Mouse (Mus musculus): ENCODE data around the gene Hils1.
A peak's percentile ranks its signal among the peaks of the same experiment; 100 is the strongest.

The Hils1 gene

DNA sequence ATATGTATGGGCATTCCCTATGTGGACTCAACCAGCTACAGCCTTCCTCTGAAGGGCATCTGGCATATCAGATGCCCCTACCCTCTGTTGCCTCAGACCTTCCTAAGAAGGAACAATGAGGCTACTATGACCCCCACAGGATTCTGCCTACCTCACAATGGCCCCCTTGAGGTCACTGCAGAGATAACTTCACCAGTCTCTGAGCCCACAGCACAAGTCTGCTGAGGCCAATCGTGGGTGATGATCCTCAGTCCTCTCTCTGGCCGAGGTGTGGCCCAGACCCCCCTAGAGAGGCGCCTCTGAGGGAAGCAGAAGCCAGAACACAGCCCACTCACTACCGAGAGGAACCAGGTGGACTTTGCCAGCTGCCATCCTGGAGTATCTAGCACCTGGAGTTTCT, at the start of gene Hils1:
Hils1 (plus strand) TSS at position 175 of the 400 bp plus-strand sequence.
- no peak for DNase-seq (ENCODE audit: low spot score in 2 of 2)

DNA sequence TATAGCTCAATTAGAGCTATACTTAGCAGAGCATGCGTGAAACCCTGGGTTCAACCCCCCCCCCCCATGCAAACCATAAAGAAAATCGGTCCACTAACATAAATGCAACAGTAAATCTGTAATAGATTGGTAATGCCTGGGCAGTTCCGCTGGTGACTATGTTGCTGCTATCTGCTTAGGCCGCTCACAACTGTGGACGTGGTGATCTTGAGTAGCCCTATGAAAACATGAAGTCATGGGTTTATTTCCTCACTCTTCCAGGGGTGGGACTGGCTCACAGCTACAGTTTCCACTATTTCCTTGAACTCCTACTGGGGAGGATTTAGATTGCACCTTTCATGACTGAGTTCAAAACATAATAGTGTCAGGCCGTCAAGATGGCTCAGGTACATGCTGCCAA, 49.7 kb upstream of the Hils1 start:
- no peak for DNase-seq (ENCODE audit: low spot score in 2 of 2)

DNA sequence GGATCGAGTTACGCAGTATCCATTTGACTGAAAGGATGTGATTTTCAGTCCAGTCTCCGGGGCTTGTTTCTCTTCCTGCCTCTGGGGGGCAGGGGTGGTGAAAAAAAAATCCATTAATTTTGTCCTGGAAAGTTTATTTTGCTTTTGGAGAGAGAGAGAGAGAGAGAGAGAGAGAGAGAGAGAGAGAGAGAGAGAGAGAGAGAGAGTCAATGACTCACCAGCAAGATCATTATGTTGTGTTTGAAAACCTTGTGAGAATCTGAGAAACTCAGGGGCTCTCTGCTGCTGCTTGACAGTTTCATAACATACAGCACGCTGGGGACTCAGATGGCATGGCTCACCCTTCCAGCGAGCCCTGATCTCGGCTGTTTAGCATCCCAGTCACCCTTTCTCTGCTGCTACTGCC, 46.4 kb upstream of the Hils1 start:
- no peak for DNase-seq (ENCODE audit: low spot score in 2 of 2)

DNA sequence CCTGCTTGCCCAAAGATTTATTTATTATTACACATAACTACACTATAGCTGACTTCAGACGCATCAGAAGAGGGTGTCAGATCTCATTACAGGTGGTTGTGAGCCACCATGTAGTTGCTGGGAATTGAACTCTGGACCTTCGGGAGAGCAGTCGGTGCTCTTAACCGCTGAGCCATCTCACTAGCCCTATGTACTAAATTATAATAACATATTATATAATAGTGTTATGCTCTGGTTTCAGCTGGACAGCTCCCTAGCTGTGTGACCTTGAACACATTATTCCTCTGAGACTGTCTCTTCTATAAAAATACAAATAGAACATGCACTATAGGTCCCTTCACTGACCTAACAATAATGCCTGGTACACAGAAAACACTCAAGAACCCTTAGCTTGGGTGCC, 42.4 kb upstream of the Hils1 start:
- DNase-seq (ENCODE audit: low spot score in 2 of 2) = no peak

DNA sequence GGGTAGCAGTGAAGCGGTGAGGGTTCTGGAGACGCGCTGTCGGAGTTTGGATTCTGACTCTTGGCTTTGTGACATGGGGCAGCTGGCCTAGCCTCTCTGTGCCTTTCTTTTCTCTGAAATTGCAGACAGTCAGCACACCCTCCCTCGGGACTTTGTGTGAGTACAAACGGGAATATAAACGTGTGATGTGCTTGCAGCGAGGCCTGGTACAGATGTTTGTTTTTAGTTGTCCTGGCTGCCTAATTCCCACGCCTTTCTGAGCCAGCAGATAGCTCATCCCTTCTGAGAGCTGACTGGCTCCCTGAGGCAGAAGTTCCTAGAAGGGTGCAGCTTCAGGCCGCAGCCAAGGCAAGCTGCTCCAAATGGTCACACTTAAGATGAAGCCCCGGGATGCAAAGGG, 41.0 kb upstream of the Hils1 start:
- DNase-seq (ENCODE audit: low spot score in 2 of 2) = no peak

DNA sequence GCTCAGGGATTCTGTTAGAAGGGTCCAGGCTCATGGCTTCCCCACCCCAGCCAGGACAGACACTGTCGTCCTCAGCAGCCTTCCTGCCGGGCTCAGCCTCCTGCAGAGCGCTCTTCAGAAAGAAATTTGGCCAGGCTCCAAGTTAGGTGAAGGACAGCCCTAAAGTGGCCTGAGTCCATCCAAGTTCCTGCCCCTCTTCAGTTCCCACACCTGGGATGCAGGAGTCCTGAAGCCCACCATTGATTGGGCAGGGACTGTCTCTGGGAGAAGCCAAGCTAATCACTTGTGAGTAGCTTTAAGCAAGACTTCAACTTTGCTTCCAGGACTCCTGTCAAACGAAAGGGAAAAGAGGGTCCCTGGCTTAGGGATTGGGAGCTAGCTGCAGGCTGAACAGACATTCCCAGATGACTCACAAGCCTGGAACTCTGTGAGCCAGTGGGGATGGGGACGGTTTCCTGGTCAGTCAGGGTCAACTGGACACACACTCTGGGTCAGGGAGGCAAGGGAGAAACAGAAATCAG, 39.6 kb upstream of the Hils1 start:
- no peak for DNase-seq (ENCODE audit: low spot score in 2 of 2)

DNA sequence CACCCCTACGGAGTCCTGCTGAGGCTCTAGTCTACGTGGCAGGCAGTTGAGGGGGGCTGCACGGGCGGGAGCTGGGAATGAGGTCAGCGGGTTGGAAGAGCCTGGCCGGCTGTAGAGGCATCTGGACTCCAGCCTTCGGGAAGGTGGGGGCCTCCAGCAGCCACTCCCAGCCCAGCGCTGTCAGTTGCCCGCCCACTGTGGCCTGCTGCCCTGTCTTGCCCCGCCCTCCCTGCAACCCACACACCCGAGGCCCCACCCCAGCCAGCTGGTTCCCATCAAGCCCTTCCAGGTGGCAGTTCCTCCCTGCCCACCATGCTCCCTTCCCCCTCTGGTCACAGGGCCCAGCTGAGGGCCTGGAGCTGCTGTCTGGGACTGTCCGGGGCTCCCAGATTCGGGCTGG, 38.6 kb upstream of the Hils1 start:
- no peak for DNase-seq (ENCODE audit: low spot score in 2 of 2)

DNA sequence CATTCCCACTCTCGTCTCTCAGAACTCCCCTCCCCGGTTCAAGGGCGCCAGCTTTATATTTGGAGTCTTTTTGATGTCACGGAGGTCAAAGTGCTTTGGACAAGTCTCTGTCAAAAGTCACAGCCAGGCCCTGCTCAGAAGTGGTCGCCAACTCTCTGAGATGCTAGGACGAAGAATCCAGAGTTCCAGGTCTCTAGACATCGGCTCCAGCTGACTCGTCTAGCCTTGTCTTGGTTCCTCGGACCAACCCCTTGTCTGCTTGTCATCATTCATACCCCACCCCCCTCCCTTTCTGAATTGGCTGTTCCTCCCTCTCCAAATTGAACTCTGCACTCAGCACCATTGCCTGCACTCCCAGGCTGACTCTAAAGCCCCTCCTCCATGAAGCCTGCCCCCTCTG, 37.8 kb upstream of the Hils1 start:
- DNase-seq (ENCODE audit: low spot score in 2 of 2) = no peak

DNA sequence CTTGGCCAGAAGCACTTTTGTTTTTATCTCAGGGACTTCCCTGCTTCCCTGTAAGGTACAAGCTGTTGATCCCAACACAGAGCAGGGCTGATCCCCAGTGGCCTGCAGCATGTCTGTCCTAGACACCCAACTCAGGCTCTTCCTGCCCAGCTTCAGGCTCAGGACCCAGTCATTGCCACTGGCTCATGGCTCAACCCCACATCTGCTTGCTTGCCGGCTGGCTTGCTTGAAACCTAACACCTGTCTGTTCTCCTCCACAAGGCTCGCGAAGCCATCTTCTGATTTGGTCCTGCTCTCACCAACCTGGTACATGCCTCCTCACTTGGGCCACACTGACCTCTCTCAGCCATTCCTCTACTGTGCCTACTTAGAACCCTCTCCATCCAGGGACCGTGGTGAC, 37.2 kb upstream of the Hils1 start:
- DNase-seq (ENCODE audit: low spot score in 2 of 2) = no peak

DNA sequence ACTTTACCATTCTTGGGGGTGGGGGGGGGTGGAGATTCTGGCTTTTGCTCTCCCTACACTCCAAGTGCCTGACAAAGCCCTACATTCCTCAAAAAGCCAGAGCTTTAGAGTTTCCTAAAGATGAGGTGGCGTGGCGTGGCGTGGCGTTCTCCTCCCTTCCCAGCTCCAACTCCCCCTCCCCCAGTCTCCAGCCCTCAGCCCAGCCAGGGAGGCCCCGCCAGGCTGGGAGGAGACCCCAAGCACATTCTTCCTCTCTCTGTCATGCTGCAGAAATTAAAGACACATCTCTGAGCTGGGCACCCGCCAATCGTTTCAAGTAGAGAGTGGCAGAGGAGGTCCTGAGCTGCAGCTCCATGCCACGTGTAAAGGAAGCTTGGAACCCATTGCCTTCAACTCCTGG, 33.8 kb upstream of the Hils1 start:
- DNase-seq (ENCODE audit: low spot score in 2 of 2) = no peak

DNA sequence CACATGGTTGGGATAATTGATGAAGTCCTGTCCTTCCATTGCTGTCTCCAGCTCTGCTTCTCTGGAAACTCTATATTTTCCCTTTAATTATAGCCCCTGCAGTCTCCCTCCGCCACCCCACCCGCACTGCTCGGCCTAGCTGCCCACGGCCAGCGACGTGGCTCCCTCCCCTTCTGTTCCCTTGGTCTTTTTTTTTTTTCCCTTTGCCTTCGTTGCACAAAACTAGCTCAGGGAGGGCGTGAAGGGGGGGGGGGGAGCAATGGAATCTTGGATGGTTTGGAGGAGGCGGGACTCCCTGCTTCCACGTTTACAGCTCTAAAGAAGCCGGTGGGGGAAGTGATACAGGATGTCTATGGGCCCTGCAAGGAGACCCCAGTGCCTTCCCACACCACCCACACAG, 32.9 kb upstream of the Hils1 start:
- DNase-seq (ENCODE audit: low spot score in 2 of 2) = no peak

DNA sequence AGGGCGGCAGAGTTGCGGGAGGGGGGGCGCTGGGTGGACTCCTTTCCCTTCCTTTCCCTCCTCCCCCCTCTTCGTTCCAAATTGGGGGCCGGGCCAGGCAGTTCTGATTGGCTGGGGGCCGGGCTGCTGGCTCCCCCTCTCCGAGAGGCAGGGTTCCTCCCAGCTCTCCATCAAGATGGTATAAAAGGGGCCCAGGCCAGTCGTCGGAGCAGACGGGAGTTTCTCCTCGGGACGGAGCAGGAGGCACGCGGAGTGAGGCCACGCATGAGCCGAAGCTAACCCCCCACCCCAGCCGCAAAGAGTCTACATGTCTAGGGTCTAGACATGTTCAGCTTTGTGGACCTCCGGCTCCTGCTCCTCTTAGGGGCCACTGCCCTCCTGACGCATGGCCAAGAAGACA, 31.3 kb upstream of the Hils1 start, which contains the start of gene Col1a1:
Col1a1 (plus strand) TSS at position 180 of the 400 bp plus-strand sequence.
- no peak for DNase-seq (ENCODE audit: low spot score in 2 of 2)

DNA sequence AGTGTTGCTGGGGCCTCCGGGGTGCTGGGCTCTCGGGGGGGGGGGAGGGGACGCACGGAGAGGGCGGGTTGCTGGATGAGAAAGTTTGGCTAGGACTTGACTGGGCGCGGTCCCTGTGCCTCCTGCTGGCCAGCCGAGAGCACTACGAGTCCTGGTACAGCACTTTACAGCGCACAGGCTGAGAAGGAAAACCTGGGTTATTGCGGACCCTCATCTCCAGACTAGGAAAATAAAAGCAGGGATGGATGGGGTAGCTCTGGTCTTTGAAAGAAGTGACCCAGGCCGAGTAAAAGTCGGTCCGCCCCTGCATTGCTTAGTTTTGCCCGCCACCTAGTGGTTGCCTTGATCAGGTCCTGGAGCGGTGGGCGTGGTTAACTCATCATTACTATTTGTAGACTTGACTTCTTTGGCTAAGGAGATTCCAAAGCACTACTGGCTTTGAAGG, 30.5 kb upstream of the Hils1 start:
- DNase-seq (ENCODE audit: low spot score in 2 of 2) = peak; percentile 89 to 91

DNA sequence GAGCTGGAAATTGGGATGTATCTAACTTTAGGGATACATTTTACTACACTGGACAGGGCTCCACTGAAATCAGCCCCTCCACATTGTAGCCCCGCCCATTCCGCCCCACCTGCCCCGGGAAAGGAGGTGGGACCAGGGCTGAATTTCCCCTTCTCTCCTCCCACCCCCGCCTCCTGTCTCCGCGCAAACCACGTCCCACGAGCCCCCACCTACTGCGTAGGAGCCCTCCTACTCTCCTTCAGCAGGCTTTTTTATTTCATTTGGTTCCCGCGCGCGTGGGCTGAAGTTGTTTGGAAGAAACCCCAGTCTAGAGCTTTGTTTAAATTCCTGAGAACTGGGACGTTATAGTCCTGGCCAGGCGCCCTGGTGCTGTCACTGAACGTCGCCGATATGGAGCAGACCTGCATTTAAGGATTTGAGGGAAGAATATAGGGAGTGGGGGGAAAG, 30.0 kb upstream of the Hils1 start:
- DNase-seq (ENCODE audit: low spot score in 2 of 2) = peak; percentile 76 to 80

DNA sequence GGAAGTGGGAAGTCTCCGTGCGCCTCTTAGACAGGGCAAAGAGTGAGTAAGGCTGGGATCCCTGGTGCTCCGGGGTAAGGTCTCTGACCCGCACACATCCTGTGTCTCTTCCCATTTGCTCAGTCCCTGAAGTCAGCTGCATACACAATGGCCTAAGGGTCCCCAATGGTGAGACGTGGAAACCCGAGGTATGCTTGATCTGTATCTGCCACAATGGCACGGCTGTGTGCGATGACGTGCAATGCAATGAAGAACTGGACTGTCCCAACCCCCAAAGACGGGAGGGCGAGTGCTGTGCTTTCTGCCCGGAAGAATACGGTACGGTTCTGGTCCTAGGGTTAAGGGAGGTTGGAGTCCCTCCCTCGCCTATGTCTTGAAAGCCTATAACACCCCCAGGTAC, 29.6 kb upstream of the Hils1 start:
- DNase-seq (ENCODE audit: low spot score in 2 of 2) = no peak

DNA sequence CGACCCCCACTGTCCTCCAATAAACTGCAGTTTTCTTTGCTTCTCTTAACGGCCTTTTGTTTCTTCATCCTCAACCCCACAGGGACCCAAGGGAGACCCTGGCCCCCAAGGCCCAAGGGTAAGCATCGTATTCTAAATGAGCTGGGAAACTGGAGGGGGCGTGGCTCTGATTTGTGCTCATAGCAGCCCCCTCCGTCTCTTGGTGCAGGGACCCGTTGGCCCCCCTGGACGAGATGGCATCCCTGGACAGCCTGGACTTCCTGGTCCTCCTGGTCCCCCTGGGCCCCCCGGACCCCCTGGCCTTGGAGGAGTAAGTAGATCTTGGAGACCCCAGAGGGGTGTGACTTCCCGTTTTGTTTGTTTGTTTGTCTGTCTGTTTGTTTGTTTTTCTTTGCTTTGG, 29.1 kb upstream of the Hils1 start:
- no peak for DNase-seq (ENCODE audit: low spot score in 2 of 2)

DNA sequence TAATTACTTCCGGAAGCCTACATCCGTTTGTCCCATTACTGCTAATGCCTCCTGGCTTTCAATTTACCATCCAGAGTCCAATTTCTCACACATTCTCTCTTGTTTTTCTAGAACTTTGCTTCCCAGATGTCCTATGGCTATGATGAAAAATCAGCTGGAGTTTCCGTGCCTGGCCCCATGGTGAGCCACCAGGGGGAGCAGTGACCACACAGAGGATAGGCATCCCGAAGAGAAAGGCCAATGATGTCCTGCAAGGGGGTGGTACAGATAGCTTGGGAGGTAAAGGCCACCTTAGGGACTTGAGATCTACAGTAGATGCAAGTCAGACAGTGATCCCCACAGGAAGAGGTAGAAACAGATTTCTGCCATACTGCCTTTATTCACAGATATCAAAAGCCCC, 28.1 kb upstream of the Hils1 start:
- DNase-seq (ENCODE audit: low spot score in 2 of 2) = peak; percentile 81 to 83

DNA sequence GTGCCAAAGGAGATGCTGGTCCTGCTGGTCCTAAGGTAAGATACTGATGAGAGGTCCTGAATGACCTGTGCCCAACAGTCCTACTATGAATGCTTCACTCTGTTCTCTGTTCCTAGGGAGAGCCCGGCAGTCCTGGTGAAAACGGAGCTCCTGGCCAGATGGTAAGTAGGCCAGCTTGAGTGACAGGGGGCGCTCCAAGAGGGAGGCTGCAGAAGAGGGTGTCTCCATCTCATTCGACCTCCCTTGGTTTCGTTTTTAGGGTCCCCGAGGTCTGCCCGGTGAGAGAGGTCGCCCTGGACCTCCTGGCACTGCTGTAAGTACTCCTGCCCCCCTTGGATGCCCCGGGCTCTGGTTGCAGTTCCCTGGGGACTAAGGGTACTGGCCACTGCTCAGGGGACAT, 26.3 kb upstream of the Hils1 start:
- no peak for DNase-seq (ENCODE audit: low spot score in 2 of 2)

DNA sequence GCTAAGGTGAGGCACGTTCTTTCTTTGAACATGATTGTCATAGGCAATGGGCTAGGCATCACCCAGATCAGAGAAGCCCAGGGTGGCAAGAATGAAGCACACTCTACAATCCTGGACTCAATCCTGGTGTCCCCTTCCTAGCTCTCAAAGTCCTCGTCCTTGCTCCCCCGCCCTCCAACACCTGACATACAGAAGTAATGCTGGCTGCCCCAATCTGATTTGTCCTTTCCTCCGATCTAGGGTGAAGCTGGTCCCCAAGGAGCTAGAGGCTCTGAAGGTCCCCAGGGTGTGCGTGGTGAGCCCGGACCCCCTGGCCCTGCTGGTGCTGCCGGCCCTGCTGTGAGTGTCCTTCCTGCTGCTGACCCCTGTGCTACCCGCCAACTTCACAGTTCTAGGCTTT, 25.6 kb upstream of the Hils1 start:
- DNase-seq (ENCODE audit: low spot score in 2 of 2) = no peak

DNA sequence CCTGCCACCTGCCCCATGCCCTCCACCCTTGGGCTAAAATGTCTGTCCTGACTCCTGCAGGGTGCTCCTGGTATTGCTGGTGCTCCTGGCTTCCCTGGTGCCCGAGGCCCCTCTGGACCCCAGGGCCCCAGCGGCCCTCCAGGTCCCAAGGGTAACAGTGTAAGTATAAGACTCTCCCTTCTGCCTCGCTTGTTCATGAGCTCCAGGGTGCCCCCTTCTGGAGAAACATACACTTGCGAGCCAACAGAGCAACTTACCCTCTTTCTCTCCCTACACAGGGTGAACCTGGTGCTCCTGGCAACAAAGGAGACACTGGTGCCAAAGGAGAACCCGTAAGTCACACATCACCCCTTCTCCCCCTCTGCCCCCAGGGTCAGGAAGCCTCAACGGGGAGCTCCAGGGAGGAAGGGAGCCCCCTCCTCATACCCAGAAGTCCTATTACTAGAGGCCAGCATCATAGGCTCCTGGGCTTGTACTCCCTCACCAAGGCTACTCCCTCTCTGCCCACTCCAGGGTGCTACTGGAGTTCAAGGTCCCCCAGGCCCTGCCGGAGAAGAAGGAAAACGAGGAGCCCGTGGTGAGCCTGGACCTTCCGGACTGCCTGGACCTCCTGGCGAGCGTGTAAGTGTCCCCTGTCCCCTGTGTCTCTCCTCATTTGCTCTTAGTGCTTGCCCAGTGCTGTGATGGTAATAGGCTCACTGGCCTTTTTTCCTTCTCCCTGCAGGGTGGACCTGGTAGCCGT, 24.9 kb upstream of the Hils1 start:
- peak; percentile 40 to 49 for DNase-seq (ENCODE audit: low spot score in 2 of 2)

DNA sequence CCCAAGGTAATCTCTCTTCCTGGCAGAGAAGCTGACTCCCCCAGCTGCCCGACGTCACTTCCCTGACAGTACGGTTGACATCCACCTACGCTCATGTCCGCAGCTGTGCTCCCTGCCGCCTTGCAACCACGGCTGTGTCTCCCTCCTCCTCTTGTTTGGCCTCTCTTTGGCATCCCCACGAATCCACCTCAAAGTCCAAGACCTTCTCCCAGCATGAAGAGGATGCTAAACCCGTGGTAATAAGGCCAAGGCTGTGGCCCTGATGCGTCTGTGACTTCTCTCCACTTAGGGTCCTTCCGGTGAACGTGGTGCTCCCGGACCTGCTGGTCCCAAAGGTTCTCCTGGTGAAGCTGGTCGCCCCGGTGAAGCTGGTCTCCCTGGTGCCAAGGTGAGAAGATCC, 24.3 kb upstream of the Hils1 start:
- no peak for DNase-seq (ENCODE audit: low spot score in 2 of 2)

DNA sequence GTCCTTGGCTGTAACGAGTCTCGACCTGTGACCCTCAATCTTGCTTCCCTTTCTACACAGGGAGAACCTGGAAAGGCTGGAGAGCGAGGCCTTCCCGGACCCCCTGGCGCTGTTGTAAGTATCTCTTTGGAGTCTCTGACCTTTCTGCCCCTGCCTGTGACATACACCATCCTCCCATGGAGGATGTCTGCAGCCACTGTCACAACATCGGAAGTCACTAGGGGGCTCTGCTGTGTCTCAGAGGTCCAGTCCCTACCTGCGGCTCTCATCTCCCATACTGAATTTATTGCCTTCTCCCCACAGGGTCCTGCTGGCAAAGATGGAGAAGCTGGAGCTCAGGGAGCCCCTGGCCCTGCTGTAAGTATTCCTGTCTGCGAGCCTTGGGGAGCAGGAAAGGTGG, 23.1 kb upstream of the Hils1 start:
- no peak for DNase-seq (ENCODE audit: low spot score in 2 of 2)

DNA sequence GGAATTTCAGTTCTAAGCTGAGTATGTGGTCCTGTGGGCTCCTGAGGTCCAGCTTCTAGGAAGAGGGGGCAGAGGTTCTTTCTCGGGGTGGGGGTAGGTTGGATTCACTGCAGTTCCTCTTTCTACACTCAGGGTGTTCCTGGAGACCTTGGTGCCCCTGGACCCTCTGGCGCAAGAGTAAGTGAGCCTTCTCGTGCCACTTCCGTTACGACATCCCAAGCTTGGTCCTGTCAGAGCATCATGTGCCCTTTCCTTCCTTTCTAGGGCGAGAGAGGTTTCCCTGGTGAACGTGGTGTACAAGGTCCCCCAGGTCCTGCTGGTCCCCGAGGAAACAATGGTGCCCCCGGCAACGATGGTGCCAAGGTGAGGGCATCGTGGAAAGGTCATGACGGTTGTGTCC, 22.2 kb upstream of the Hils1 start:
- DNase-seq (ENCODE audit: low spot score in 2 of 2) = no peak

DNA sequence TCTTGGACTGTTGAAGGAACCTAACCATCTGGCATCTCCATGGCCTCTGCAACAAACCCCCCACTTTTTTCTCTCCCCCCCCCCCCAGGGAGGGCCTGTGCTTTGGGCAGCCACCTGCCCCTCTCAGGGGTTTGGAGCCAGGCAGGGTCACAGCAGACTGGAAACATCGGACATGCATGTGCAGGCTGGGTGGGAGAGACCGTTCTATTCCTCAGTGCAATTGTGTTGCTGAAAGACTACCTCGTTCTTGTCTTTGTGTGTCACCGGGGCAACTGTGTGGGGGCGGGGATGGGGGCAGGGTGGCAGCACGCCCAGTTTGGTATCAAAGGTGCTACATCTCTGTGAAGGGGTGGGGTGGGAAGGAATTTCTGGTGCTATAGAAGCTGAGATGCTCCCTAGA, 15.2 kb upstream of the Hils1 start:
- DNase-seq (ENCODE audit: low spot score in 2 of 2) = no peak
